Mouse (Mus musculus) adrenal gland, postnatal 25 days (tissue): ENCODE results near the gene Prrc2b. TPM values are rescaled to one million over a fixed set of nuclear protein-coding genes. Genes with fewer than 3 reads are reported as not detected.

Source experiments
- DNase-seq: peaks from one replicate; pipeline ENCODE4 v3.0.0; 2021; ENCODE audit warnings: mixed read lengths
- total RNA-seq: library from RNA; stranded (reverse); gene quantifications from 2 replicates; pipeline ENCODE4 v1.2.3, GENCODE M21; 2021

The Prrc2b gene
- total RNA-seq, 1 experiment from 2014 or later = 128 TPM

GRCm38 (mm10) chr2:32235886-32236759, 85.2 kb downstream of the Prrc2b start, which contains the start of gene Pomt1:
Gene Pomt1 (plus strand): TSS chr2:32236590.
- DNase-seq = peak; percentile 89

- DNase-seq = no peak
These were observed 86.0 kb downstream of the Prrc2b start for GRCm38 (mm10) chr2:32236760-32237487.

GRCm38 (mm10) chr2:32237571-32237970, 86.7 kb downstream of the Prrc2b start:
- no peak for DNase-seq

GRCm38 (mm10) chr2:32238708-32239435, 88.0 kb downstream of the Prrc2b start:
- DNase-seq = no peak

GRCm38 (mm10) chr2:32240591-32240990, 89.7 kb downstream of the Prrc2b start:
- no peak for DNase-seq

- no peak for DNase-seq
These were observed 92.1 kb downstream of the Prrc2b start for GRCm38 (mm10) chr2:32242986-32243385.

- peak; percentile 36 for DNase-seq
These were observed 95.9 kb downstream of the Prrc2b start for GRCm38 (mm10) chr2:32246741-32247140.

GRCm38 (mm10) chr2:32248377-32249361, 97.8 kb downstream of the Prrc2b start:
- DNase-seq = peak; percentile 43

GRCm38 (mm10) chr2:32251791-32252527, 101.1 kb downstream of the Prrc2b start:
- peak; percentile 33 for DNase-seq

GRCm38 (mm10) chr2:32252658-32253057, 101.8 kb downstream of the Prrc2b start:
- no peak for DNase-seq

- no peak for DNase-seq
These were observed 102.5 kb downstream of the Prrc2b start for GRCm38 (mm10) chr2:32253352-32253751.

- no peak for DNase-seq
These were observed 103.7 kb downstream of the Prrc2b start for GRCm38 (mm10) chr2:32254563-32254962.

- DNase-seq = no peak
These were observed 105.4 kb downstream of the Prrc2b start for GRCm38 (mm10) chr2:32256273-32256672.

GRCm38 (mm10) chr2:32258887-32259533, 108.1 kb downstream of the Prrc2b start:
- no peak for DNase-seq

GRCm38 (mm10) chr2:32259657-32260417, 109.0 kb downstream of the Prrc2b start, which contains the start of gene Uck1:
Gene Uck1 (minus strand): TSS chr2:32260159.
- DNase-seq = peak; percentile 92

- DNase-seq = no peak
These were observed 109.8 kb downstream of the Prrc2b start for GRCm38 (mm10) chr2:32260635-32261034.

- DNase-seq = no peak
These were observed 124.9 kb downstream of the Prrc2b start for GRCm38 (mm10) chr2:32275823-32276222.

- DNase-seq = no peak
These were observed 131.4 kb downstream of the Prrc2b start for GRCm38 (mm10) chr2:32282289-32282688.

GRCm38 (mm10) chr2:32282727-32283126, 131.8 kb downstream of the Prrc2b start:
- peak; percentile 59 for DNase-seq
